Mouse (Mus musculus) monocyte, adult 5-6 weeks (primary cell): Measurements from ENCODE around the gene Gm21732. TPM values are rescaled to one million over a fixed set of nuclear protein-coding genes. Genes with fewer than 3 reads are reported as not detected.
"Not testable (repeated sequence)": the region's sequence is repeated elsewhere in the genome, so short reads cannot be mapped to it uniquely, and the experiment has no call there.

Experiments used
- ATAC-seq: fragments of 153-309, 156-312 bp; replicated peaks from 2 replicates; pipeline ENCODE4 v1.8.0; 2017; ENCODE audit warnings: mild to moderate bottlenecking; ENCODE audit not compliant: low TSS enrichment, insufficient number of reproducible peaks, severe bottlenecking, poor library complexity, low FRiP score
- total RNA-seq: library from RNA; stranded (forward); fragments of 200-1000, 200-491, 200-594 nt; gene quantifications from 3 replicates; pipeline ENCODE4 v1.2.3, GENCODE M21; 2017

The Gm21732 gene
- total RNA-seq: not detected in 3 replicates

DNA sequence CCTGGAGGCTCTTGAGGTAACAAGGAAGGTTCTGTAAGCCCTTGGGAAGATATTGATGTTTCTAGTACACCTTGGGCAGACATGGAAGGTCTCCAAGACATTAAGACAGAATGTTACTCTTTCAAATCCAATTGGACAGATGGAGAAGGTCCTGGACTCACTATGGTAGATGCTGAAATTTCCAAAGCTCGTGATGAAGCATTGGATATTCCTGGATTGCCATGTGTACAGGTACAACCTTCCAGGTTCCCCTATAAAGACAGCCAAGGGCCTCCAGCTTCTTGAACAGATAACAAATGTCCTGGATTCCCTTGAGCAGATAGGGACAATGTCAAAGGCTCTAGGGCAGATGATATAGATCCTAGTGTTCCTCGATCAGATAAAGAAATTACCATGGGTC is at the start of gene Gm21732:
TSS of gene Gm21732 (minus strand) at position 101 of the 400 bp plus-strand sequence.
- not testable (repeated sequence) for ATAC-seq

Other genes starting within 250 kb of the Gm21732 start
- not detected in 3 replicates for gene Gm20897, start 73.5 kb downstream of the Gm21732 start, total RNA-seq